Mouse (Mus musculus) spleen, adult 2 months (tissue): Measurements from ENCODE around the gene Pla2g12b. TPM values are rescaled to one million over a fixed set of nuclear protein-coding genes. Genes with fewer than 3 reads are reported as not detected.

ENCODE experiments used
- DNase-seq, 2 experiments: peaks; one replicate each; pipeline versions ENCODE4 v3.0.0 to v3.0.0-alpha.2; 2012 to 2021; ENCODE audit warnings: low spot score in 2 of 2, low read depth in 1 of 2
- H3K27ac ChIP-seq: fragments of 200-500 bp; 2 replicates; pipeline ENCODE4 v1.5.1; 2012; ENCODE audit warnings: low read length, inconsistent platforms; ENCODE audit not compliant: insufficient read depth
- H3K27me3 ChIP-seq: fragments of 200-500 bp; 2 replicates; pipeline ENCODE4 v1.6.1; 2012; ENCODE audit warnings: mild to moderate bottlenecking, moderate library complexity, low read length, inconsistent platforms; ENCODE audit not compliant: control insufficient read depth, insufficient read depth
- H3K36me3 ChIP-seq: fragments of 200-500 bp; 2 replicates; pipeline ENCODE4 v1.6.1; 2012; ENCODE audit warnings: mild to moderate bottlenecking, low read length, inconsistent platforms; ENCODE audit not compliant: control insufficient read depth, insufficient read depth
- H3K4me1 ChIP-seq: fragments of 200-500 bp; 2 replicates; pipeline ENCODE4 v1.6.1; 2011; ENCODE audit warnings: inconsistent platforms; ENCODE audit not compliant: control insufficient read depth, insufficient read depth, insufficient read length
- H3K4me3 ChIP-seq: fragments of 200-500 bp; 2 replicates; pipeline ENCODE4 v1.5.1; 2011; ENCODE audit warnings: mild to moderate bottlenecking, inconsistent platforms; ENCODE audit not compliant: insufficient read depth, insufficient read length; ENCODE audit errors: extremely low read depth
- CTCF ChIP-seq: fragments of 200-500 bp; IDR thresholded peaks from 2 replicates; pipeline ENCODE4 v1.5.1; 2011; ENCODE audit warnings: mild to moderate bottlenecking, inconsistent platforms; ENCODE audit not compliant: insufficient read depth, insufficient read length, insufficient replicate concordance; ENCODE audit errors: extremely low read depth
- POLR2A ChIP-seq: fragments of 200-500 bp; IDR thresholded peaks from 2 replicates; pipeline ENCODE4 v1.6.1; 2011; ENCODE audit warnings: low read depth, low read length, inconsistent platforms
- WGBS: fragments of 180-500 bp; shearing (Covaris S2); methylation state at CpG from one replicate; pipeline ENCODE4 v1.1.7; 2018; 5-methylcytosine and 5-hydroxymethylcytosine counted together
- polyA plus RNA-seq: library from polyadenylated mRNA; depleted of rRNA; stranded (reverse); fragments of >200 nt; gene quantifications from 2 replicates; pipeline ENCODE4 v1.2.3, GENCODE M21; 2012

Gene Pla2g12b
- polyA plus RNA-seq, 1 experiment: not detected

DNA sequence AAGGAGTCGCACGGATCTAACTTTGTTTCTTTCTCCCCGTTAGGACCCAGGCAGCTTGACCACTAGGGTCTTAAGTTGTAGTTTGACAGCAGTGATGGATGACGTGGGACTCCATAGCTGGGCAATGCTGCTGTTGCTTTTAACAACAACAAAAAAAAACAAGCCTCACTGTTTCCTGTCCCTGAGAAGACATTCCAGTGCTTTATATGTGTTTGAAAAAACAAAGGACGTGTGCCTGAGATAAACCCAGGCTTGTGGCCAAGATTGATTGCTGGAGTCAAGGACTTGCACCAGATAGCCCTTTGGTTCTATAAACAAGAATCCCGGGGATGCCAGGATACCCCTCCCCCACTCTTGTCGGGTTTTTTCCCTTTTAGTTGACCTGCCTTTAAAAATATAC lies 39.8 kb downstream of the Pla2g12b start:
- H3K4me1 ChIP-seq: no peaks in the 10 kb centered on the region
- WGBS: 31% methylated on average over 7 of the region's 7 CpGs
- H3K27me3 ChIP-seq: no peaks in the 10 kb centered on the region
- no peak overlapping the region for H3K4me3 ChIP-seq
- no peak for DNase-seq
- H3K36me3 ChIP-seq: no peaks in the 10 kb centered on the region
- no peak for TF ChIP-seq CTCF
- no peak for TF ChIP-seq POLR2A
- no peak overlapping the region for H3K27ac ChIP-seq

DNA sequence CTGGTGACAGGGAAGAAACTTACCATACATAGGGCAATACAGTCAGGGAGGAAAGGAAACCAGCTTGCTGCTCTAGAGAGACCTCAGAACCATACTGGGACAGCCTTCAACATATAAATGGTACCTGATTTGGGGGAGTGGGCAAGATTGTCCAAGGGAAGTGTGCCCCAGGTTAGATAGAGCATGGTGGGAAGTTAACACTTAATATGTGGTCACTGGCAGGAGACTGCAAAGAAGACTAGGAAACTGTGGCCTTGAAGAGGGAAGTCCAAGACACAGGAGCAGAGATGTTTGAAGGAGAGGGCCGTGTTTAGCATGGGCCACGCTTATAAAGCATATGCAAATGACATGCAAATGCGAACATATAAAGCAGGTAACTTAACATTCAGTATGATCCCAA lies 40.6 kb downstream of the Pla2g12b start:
- H3K4me3 ChIP-seq: no peak overlapping the region
- H3K36me3 ChIP-seq: no peaks in the 10 kb centered on the region
- H3K27me3 ChIP-seq: no peaks in the 10 kb centered on the region
- no peak for DNase-seq
- H3K27ac ChIP-seq: no peak overlapping the region
- TF ChIP-seq CTCF: no peak
- no peak for TF ChIP-seq POLR2A
- H3K4me1 ChIP-seq: no peaks in the 10 kb centered on the region
- 39% methylated on average over 3 of the region's 3 CpGs for WGBS

DNA sequence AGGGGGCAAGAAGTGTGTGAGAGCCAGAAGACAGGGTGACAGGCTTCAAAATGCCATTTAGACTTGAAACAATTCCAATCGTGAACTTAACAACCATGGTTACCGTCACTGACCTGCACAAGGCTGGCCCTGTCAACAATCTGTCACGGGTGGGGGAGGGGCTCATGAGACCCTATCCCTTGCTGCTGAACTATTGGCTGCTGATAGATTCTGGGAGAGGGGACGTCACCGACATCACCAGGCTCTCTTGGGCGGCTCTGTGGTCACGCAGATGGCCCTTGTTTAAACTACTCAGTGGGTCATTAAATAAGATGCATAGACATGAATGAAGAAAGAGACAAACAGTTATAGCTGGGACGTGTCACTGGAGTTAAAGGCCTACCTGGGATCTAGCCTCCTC lies 41.2 kb downstream of the Pla2g12b start:
- Histone ChIP-seq H3K4me1 (no peaks in the 10 kb centered on the region), H3K27ac (no peak overlapping the region), H3K4me3 (no peak overlapping the region), H3K27me3 (no peaks in the 10 kb centered on the region), H3K36me3 (no peaks in the 10 kb centered on the region)
- no peak for DNase-seq
- 67% methylated on average over 8 of the region's 8 CpGs for WGBS
- TF ChIP-seq CTCF: no peak
- no peak for TF ChIP-seq POLR2A

DNA sequence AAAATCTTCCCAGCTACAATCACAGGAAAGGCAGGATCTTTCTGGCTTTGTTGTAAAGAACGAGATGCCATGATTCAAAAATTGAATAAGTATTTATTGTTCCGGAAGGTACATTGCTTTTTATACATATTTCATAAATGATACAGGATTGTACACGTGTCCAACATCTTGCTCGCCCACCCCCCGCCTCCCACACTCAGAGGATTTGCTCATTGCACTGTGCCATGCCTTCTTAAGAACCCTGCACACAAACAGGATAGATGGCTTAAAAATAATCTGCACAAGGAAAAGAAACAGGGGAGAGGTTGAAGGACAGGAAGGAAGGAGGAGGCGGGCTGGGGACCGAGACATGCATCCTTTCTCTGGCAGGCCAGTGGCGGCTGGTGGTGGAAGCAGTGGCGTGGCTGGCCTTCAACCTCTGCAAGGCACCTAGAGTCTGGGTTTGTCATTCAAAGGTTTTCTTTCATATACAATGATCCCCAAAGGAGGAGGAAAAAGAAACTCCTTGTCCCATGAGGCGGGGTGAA lies 43.5 kb downstream of the Pla2g12b start:
- TF ChIP-seq POLR2A (no peak), CTCF (no peak)
- Histone ChIP-seq H3K36me3 (peaks cover 2% of the 10 kb centered on the region; the same call in 1 of the 2 replicates), H3K27ac (no peak overlapping the region), H3K4me3 (no peak overlapping the region), H3K4me1 (no peaks in the 10 kb centered on the region), H3K27me3 (no peaks in the 10 kb centered on the region)
- WGBS: 79% methylated on average over 10 of the region's 10 CpGs
- DNase-seq: no peak

DNA sequence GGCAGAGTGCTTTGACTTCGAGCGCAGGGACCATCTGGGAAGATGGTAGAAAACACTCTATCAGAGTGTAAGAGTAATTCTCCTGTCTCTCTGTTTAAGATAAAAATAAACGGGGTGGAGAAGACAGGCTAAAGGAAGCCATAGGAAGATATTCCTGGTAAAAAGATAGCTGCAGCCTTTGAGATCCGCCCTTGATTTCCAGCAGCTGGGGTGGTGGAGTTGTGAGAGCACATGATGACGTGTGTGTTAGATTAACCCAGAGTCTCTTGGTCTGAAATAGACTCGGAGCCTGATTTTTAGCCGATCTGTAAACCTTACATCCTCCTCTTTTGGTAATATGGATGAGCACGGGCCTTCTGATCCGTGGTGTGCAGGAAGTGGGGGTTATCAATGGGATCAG lies 44.1 kb downstream of the Pla2g12b start:
- Histone ChIP-seq H3K4me3 (no peak overlapping the region), H3K36me3 (peaks cover 2% of the 10 kb centered on the region; the same call in 1 of the 2 replicates), H3K27me3 (no peaks in the 10 kb centered on the region), H3K27ac (no peak overlapping the region), H3K4me1 (no peaks in the 10 kb centered on the region)
- DNase-seq: no peak
- TF ChIP-seq CTCF: no peak
- no peak for TF ChIP-seq POLR2A
- WGBS: 88% methylated on average over 9 of the region's 9 CpGs

DNA sequence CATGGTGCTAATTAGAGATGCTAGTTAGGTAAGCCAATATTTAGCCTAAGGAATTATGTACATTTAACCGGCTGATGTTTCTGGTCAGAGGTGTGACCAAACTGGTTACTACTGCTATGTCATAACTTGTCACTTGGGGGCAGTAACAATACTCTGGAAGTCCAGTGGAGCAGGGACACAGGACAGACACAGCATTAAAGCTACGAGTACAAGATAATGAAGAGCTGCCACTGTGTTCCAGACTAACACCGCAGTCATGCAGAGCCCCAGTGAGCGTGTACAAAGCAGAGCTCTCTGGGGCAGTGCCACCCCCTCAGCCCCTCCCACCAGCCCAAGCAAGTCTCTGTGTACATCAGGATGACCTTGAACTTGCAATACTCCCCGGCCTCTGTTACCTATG lies 48.4 kb downstream of the Pla2g12b start:
- peaks cover 4% of the 10 kb centered on the region; the same call in 1 of the 2 replicates for H3K36me3 ChIP-seq
- TF ChIP-seq POLR2A (no peak), CTCF (peak; percentile 11; the same call in 1 of the 2 replicates)
- 77% methylated on average over 5 of the region's 5 CpGs for WGBS
- no peaks in the 10 kb centered on the region for H3K4me1 ChIP-seq
- DNase-seq: no peak
- no peak overlapping the region for H3K27ac ChIP-seq
- no peaks in the 10 kb centered on the region for H3K27me3 ChIP-seq
- no peak overlapping the region for H3K4me3 ChIP-seq

DNA sequence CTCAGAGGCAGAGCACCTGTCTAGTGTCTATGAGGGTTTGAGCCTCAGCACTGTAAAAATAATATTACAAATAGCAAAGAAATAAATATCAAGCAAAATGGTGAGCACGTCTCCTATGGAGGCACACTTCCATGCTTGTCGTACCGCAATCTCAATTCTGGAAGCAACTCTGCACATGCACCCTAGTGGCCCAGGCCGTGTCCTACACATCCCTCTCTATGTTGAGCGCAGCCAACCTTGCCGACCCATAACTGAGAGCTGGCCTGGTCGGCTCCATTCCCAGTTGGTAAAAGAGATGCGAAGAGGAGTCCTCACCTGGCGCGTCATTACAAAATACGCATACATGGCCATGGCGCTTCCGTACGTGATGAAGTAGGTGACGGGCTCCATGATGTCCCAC lies 51.2 kb downstream of the Pla2g12b start:
- 94% methylated on average over 15 of the region's 15 CpGs for WGBS
- peaks cover 4% of the 10 kb centered on the region; the same call in 1 of the 2 replicates for H3K36me3 ChIP-seq
- TF ChIP-seq CTCF (no peak), POLR2A (no peak)

More for the DNA sequence above, 51.2 kb downstream of the Pla2g12b start:
- no peak for DNase-seq
- H3K27me3 ChIP-seq: no peaks in the 10 kb centered on the region
- no peak overlapping the region for H3K4me3 ChIP-seq
- no peaks in the 10 kb centered on the region for H3K4me1 ChIP-seq
- no peak overlapping the region for H3K27ac ChIP-seq
